Mouse (Mus musculus) adrenal gland, postnatal 25 days (tissue): ENCODE data around the gene Anp32b. TPM values are rescaled to one million over a fixed set of nuclear protein-coding genes. Genes with fewer than 3 reads are reported as not detected.

ENCODE experiments used
- DNase-seq: peaks from one replicate; pipeline ENCODE4 v3.0.0; 2021; ENCODE audit warnings: mixed read lengths
- total RNA-seq: library from RNA; stranded (reverse); gene quantifications from 2 replicates; pipeline ENCODE4 v1.2.3, GENCODE M21; 2021

The Anp32b gene
- total RNA-seq, 1 experiment from 2014 or later: 140 TPM

- DNase-seq: no peak
These were observed 54.8 kb downstream of the Anp32b start for GRCm38 (mm10) chr4:46505361-46506057.

GRCm38 (mm10) chr4:46506801-46507610 lies 56.3 kb downstream of the Anp32b start:
- DNase-seq: peak; percentile 98

GRCm38 (mm10) chr4:46507736-46508460 lies 57.2 kb downstream of the Anp32b start:
- peak; percentile 85 for DNase-seq

GRCm38 (mm10) chr4:46520491-46520890 lies 69.8 kb downstream of the Anp32b start:
- DNase-seq: no peak

GRCm38 (mm10) chr4:46521457-46521856 lies 70.8 kb downstream of the Anp32b start:
- DNase-seq: no peak

Other genes with a start within 250 kb of the Anp32b start
- gene Foxe1, start 107.3 kb upstream of the Anp32b start, total RNA-seq: not detected in 2 replicates
- 7.5 and 9.9 TPM in 2 replicates for gene Trmo, start 61.5 kb upstream of the Anp32b start, total RNA-seq
- not detected in 2 replicates for gene Hemgn, start 37.4 kb upstream of the Anp32b start, total RNA-seq
- 35.0 and 38.5 TPM in 2 replicates for gene Nans, start 38.3 kb downstream of the Anp32b start, total RNA-seq
- 3.3 and 5.1 TPM in 2 replicates for gene Trim14, start 85.2 kb downstream of the Anp32b start, total RNA-seq
- gene Coro2a, start 151.3 kb downstream of the Anp32b start, total RNA-seq: 2.4 and 3.5 TPM in 2 replicates
- gene Tbc1d2, start 199.3 kb downstream of the Anp32b start, total RNA-seq: 2.1 and 2.9 TPM in 2 replicates